Mouse (Mus musculus) left cerebral cortex, postnatal 25 days (tissue): ENCODE data around the gene Arhgef16. TPM values are rescaled to one million over a fixed set of nuclear protein-coding genes. Genes with fewer than 3 reads are reported as not detected.
A peak's percentile ranks its signal among the peaks of the same experiment; 100 is the strongest.

Experiments
- DNase-seq, 2 experiments: peaks; one replicate each; pipeline ENCODE4 v3.0.0; 2022; ENCODE audit warnings: low spot score in 2 of 2, mixed read lengths in 1 of 2
- intact Hi-C: fragments of 180-260 bp; cut with DNase I; formaldehyde crosslinking; loops from one replicate; pipeline ENCODE4 v1.15.1; 2025
- total RNA-seq, 2 experiments: library from RNA; stranded (reverse); gene quantifications; 2 replicates each; pipeline ENCODE4 v1.2.3; 2021

Arhgef16 gene
- total RNA-seq, 2 experiments from 2014 or later, result 0.64 to 0.85 TPM

- no peak for DNase-seq
- intact Hi-C loops, result loop anchor here (2.0 to 10.0 kb wide), 3 partner anchors 129 to 235 kb away; partner anchors contain the start of gene Megf6
Observed at GRCm38 (mm10) chr4:154299541-154300271, 1.8 kb downstream of the Arhgef16 start.

GRCm38 (mm10) chr4:154297761-154298160 is 3.7 kb downstream of the Arhgef16 start:
- intact Hi-C loops, result no loop called here
- DNase-seq, result no peak

DNA sequence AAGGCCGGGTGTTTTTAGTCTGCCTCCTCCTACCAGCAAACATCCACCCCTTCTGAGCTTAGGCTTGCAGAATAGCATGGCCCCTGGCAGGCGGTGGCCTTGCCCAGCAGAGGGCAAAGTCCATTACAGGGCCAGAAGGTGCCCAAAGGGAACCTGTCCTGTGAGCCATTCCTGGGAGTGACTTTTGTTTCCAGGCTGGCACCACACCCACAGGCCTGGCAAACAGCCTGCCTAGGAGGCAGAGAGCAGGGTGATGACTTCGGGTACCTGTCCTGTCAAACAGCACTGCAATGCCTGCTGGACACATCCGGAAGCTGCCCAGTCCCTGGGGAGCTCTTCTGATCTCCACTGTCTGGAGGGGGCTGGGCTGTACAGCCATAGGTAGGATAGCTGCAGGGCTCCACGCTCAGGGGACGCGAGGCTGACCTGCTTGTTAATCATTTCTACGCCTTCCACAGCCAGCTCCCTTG is 7.2 kb downstream of the Arhgef16 start:
- DNase-seq, result no peak
- intact Hi-C loops, result no loop called here

GRCm38 (mm10) chr4:154293735-154294201 is 7.7 kb downstream of the Arhgef16 start:
- intact Hi-C loops, result no loop called here
- no peak for DNase-seq

DNA sequence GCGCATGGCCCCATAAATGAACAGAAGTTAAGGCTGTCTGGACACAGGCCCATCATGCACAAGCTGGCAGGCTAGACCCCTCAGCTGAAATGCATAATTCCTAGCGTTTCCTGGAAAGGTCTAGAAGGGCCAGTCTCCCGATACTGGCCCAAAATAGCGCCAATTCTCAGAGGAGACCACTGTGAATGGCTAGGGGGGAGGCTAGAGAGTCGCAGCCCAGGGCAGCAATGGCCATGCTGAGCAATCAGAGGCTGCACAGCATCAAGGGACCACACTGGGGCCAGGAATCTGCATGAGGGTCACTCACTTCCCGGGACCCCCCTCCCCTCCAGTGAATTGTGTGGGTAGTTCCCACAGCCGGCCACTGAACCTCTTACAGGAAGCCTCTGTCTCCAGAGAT is 17.8 kb downstream of the Arhgef16 start:
- intact Hi-C loops, result no loop called here

GRCm38 (mm10) chr4:154279481-154279880 is 22.0 kb downstream of the Arhgef16 start:
- intact Hi-C loops, result no loop called here
- DNase-seq, result no peak

More for the DNA sequence above, 17.8 kb downstream of the Arhgef16 start:
- DNase-seq, result no peak

DNA sequence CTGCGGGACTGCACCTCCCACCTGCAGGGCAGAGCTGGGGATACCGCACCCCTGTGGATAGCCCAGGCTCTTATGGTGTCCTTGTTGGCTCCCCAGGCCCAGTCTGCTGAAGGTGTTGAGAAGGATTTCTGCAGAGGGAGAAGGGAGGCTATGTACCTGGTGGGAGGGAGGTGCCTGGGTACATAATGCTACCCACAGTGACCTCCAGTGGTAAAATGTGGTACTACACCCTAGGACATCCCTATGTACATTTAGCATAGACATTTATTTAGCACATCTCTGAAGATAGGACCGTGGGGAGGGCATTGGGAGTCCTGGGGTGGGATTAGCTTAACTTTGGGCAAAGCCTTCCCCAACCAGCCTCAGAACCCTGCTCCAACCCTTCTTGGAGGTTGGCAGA is 28.5 kb downstream of the Arhgef16 start:
- DNase-seq, result peak; percentile 27 to 38
- intact Hi-C loops, result no loop called here

- intact Hi-C loops, result no loop called here
- no peak for DNase-seq
Observed at GRCm38 (mm10) chr4:154269520-154269919, 32.0 kb downstream of the Arhgef16 start.

DNA sequence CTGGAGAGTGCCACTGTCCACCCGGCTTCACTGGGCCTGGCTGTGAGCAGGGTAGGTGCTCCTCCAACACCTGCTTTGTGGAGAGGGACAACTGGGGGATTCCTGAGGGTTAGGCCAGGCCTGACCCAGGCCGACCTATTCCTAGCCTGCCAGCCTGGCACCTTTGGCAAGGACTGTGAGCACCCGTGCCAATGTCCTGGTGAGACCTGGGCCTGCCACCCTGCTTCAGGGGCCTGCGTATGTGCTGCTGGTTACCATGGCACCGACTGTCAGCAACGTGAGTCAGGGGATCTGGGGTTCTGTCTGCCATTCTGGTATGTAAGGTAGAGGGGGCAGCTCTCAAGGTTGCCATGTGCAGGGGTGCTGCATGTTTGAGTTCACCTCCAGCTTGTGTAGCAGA is 34.0 kb downstream of the Arhgef16 start:
- intact Hi-C loops, result no loop called here
- DNase-seq, result no peak

- intact Hi-C loops, result no loop called here
- no peak for DNase-seq
Observed at GRCm38 (mm10) chr4:154262071-154262470, 39.4 kb downstream of the Arhgef16 start.

DNA sequence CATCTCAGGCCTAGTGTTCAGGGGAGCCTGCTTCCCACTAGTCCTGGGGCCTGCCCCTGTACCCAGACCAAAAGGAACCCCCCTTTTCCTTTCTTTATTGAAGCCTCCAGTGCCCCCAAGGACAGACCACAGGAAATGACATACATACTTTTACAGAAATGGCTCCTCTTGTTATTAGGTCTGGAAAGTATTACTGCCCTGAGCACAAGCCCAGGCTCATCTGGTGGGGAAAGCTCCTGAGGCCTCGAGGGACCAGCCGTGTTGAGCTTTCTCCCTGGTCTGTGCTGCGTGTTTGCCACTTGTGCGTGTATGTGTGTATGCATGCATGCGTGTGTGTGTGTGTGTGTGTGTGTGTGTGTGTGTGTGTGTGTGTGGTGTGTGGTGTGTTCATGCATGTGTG is 40.7 kb downstream of the Arhgef16 start:
- intact Hi-C loops, result no loop called here
- DNase-seq, result no peak

DNA sequence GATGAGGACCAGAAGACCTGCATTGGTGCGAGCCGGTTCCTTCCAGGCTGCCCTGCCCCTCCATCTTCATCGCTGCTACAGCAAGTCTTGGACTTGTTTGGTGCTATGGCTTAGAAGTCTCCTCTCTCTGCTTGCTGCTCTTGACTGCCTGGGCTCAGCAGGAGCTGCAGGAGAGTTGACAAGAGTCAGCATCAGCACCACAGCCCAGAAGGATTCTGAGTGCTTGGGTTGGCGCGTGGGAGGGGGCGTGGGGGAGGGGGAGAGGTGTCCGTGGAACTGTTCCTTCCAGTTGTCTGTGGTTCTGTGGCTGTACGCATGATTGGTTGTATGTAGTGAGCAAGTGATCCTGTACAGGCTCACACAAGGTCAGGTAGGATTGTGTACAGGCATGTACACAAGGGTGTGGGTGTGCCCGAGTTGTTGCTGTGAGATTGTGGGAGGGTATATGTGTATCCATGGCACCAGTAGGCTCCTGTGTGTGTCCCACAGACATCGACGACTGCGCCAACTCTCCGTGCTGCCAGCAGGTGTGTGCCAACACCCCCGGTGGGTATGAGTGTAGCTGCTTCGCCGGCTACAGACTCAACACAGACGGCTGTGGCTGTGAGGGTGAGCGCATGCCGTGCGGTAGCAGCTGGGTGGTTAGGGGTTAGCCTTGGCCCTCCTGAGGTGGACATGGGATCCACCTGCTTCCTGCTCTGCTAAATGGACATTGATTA is 48.8 kb downstream of the Arhgef16 start:
- intact Hi-C loops, result no loop called here
- DNase-seq, result peak; percentile 22 to 62

DNA sequence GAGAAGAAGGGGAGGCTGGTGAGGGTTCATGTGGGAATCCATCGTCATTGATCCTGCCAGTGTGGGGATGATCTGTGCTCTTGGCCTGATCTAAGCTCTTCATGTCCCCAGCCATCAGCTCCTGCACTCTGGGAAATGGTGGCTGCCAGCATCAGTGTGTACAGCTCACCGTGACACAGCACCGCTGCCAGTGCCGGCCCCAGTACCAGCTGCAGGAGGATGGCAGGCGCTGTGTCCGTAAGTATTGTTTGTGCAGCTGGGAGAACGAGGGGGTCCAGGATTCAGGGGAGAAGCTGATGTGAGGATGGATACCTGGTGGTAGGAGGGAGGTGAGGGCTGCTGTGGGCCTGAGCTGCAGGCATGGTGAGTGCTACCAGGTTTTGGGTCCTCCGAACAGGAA is 52.2 kb downstream of the Arhgef16 start:
- intact Hi-C loops, result no loop called here

GRCm38 (mm10) chr4:154248092-154248805 is 53.2 kb downstream of the Arhgef16 start:
- intact Hi-C loops, result no loop called here
- no peak for DNase-seq

More for the DNA sequence above, 52.2 kb downstream of the Arhgef16 start:
- no peak for DNase-seq

GRCm38 (mm10) chr4:154247207-154248091 is 54.0 kb downstream of the Arhgef16 start:
- intact Hi-C loops, result no loop called here
- DNase-seq, result no peak

DNA sequence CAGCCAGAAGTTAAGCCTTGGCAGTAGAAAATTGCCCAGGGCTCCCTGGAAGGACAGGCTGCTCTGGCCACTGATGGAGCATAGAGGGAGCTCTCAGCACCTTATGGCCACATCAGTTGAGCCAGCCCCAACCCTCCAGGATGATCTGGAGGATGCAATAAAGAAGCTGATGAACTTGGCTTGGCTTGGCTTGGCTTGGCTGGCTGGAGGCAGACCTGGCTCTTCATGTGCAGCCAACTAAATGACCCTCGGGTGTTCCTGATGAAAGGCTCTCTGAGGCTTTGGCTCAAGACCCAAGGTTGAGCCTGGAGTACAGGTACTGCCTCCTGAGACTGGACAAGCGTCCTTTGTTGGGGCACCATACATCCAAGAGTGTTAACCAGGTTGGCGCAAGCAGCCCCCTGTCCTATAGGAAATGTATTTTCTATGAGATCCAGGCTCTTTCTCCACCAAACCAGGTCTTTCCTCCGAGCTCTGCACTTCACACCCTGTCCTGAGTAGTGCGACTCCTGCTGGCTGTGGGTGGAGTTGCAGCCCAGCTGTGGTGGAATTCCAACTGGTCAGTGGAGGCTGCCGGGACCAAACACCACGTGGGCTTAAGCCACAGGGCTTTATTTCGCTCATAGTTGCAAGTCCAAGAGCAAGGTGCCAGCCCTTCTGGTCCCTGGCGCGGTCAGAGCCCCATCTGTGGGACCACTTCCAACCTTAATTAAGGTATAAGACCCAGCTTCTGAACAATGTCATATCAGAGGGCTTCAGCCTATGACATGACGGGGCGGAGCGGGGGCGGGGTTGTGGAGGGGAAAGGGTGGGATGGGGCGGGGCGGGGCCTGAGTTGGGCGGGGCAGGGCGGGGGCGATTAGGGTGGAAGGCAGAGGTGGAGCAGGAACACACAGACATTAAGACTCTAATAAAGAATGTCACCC is 55.1 kb downstream of the Arhgef16 start:
- DNase-seq, result peak in 1 of 2 experiments; percentile 24
- intact Hi-C loops, result no loop called here

DNA sequence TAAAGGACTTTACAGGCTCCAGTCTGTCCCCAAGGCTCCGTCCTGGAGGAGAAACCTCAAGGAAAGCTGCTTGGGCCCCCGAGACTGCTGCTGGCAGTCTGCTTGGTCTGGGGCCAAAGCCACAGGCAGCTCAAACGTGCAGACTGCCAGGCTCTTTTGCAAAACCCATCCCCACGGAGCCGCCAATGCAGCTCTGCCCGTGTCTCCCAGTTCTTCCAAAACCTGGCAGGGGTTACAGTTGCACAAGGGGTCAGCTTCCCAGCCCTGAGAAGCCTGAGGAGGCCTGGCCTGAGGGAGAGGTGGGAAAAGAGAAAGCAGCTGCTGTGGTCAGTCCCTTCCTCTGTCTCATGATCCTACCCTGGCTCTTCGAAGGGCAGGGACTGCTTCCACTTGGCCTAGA is 56.1 kb downstream of the Arhgef16 start:
- no peak for DNase-seq
- intact Hi-C loops, result no loop called here

GRCm38 (mm10) chr4:154240608-154241007 is 60.9 kb downstream of the Arhgef16 start:
- no peak for DNase-seq
- intact Hi-C loops, result no loop called here
